Mouse (Mus musculus) spleen, postnatal 36 days (tissue): Measurements from ENCODE around the gene Ptpn6.

Experiments used
- DNase-seq, 2 experiments: peaks; one replicate each; pipeline ENCODE4 v3.0.0; 2022; ENCODE audit warnings: low spot score in 2 of 2, mixed read lengths in 1 of 2

The Ptpn6 gene

DNA sequence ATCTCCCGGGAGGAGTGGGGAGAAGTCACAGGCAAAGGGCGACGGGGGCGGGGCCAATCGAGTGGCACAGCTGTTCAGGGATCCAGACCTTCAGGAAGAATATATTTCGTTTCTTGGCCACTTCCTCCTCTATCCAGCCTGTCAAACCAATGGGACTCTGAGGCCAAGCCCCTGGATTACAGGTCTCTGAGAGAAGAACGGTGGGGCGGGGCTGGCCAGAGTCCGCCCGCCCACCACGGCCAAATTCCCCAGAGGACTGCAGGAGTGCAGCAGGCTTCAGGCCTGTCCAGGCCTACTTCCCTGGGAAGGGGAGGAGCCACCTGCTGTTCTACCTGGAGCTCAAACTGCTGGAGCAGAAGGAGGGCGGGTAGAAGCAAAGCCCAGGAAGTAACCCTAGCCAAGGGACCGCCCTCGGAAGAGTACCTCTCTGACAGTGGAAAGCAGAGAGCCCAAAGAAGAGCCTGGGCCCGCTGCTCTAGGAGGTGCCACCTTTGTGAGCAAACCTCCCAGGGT is at the start of gene Ptpn6:
Gene Ptpn6 (minus strand): TSS at position 204 of the 513 bp plus-strand sequence.
- DNase-seq: peak in 1 of 2 experiments; percentile 58

DNA sequence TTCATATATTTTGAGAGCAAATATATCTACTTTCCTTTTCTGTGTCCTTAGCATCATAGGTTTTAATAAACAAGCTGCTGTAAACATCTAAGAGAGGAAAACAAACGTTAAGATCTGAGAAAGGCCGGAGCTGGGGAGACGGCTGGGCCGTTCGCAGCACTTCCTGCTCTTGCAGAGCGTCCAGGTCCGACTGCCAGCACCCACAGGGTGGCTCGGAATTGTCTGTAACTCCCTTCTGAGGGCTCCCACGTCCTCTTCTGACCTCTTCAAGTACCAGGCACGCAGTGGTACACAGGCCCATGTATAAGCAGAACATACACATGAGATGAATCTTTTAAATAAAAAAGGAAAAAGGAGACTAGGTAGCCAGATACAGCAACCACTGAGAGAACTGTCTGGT is 49.2 kb upstream of the Ptpn6 start:
- DNase-seq: no peak

DNA sequence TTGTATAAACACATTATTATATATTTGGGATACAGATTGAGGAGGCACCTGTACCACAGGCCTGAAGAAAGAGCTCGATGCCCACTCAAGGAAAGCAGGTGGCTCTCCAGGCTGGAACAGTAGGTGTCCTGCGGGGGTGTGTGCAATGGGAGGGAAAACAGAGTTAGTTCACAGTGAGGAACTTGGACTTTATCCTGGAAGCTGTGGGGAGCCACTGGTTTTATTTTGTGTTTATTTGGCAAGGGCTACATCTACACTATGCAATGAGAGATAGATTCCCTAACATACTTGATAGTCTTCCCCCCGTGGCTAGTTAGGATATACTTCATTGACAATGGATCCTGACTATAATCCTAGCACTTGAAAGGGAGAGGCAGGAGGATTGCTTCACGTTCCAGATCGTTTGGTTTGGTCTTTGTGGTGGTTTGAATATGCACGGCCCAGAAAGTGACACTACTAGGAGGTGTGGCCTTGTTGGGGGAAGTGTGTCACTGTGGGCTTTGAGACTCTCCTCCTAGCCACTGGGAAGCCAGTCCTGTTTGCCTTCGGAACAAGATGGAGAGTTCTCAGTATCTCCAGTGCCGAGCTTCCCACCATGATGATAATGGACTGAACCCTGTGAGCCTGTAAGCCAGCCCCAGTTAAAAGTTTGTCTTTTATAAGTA is 48.4 kb upstream of the Ptpn6 start:
- DNase-seq: no peak

DNA sequence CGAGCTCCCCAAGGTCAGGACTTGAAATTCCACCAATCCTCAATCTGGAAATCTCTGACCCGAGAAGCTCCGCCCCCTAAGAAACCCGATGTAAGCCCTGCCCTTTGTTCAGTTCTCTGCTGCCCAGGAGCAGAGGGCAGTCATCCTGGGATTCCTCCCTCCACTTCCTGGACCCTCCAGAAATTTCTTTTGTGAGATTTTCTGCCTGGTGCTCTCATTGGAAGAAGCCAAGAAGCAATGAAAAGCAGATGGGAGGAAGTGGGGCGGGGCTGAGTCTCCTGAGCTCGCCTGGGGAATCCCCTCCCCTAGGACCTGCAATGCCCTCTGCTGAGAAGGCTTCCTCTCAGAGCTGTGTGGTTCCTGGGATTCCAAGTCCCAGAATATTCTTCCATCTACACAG is 43.9 kb upstream of the Ptpn6 start:
- peak; percentile 57 to 60 for DNase-seq

DNA sequence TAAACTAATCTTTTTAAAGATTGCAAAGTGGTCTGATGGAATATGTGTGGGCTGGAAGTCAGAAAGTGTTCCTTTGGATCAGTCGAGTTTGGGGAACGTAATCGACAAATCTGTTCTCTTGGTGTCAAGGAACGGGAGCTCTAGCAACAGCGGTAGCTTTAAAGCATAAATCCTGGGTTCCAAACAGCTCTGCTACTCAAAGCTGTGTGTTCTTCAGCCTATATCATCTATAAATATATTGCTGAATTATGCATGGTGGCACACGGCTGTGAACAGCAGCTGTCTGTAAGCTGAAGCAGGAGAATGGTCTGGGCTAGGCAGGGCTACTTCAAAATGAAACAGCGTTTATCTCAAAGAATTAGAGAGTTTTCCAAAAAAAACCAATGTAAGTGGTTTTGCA is 42.4 kb upstream of the Ptpn6 start:
- DNase-seq: no peak

DNA sequence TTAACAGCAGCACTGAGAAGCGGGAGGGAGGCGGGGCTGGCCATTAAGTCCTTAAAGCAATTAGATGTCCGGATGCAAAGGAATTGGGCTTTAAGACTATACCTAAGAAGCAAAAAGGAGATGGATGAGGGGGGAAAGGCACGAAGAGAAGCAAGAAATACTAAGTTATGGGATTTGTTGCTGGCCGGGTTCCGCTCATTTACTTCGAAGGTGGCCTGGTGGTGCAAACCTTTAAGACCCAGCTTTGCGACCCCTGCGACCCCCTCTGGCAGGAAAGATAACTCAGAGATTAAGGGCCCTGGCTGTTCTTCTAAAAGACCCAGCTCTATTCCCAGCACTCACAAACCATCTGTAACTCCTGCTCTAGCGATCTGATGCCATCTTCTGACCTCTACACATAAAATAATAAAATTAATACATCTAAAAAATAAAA is 41.5 kb upstream of the Ptpn6 start:
- DNase-seq: no peak

DNA sequence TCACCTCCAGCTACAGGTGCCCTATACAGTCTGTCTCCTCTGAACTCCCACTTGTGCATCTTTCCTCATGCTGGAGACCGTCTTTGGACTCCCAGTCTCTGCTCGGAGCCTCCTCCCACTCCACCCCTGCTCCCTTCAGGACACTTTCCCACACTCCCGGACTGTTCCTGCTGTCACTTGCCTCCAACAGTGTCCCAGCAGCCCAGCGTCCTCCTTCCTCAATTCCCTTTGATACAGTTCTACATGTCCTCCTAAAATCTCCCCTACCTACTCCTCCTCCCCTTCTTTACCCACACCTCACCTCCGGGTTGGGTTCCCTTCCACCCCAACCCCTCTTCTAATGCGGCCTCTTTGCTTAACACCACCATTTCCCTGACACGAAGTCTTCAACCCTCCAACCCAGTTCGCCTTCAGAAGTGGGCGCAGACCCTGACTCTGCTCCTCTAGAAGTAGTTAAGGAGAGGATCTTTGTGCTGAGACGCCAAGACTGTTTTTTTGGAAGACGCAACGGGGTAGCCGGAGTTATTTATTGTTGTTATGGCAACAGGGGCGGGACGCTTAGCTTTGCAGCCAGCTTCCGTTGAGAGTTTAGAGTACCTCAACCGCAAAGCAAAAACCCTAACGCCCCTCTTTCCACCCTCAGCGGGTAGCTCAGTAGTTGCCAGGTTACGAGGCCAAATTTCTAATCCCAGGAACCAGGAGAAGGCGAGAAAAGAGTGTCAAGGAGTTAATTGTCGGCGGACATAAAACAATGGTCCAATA is 40.9 kb upstream of the Ptpn6 start, which contains the start of gene Lrrc23:
Gene Lrrc23 (minus strand): TSS at position 506 of the 762 bp plus-strand sequence.
- peak; percentile 61 to 70 for DNase-seq

DNA sequence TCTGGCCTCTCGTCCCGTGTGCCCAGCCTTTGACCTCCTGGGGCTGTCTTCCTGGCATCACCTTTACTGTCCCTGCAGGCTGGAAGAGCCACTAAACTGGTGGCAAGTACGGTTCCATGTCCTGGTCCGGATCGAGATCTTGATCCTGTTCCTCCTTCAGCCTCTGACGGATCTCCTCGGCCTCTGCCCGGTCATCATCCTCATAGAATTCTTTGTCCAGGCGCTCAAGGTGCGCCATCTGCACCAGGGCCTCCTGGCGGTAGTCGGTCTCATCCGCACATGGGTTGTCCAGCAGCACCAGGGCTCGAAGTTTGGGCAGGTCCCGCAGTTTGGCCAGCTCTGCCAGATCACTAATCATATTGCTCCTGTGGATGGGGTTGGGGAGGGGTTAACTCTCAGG is 32.0 kb upstream of the Ptpn6 start:
- no peak for DNase-seq

DNA sequence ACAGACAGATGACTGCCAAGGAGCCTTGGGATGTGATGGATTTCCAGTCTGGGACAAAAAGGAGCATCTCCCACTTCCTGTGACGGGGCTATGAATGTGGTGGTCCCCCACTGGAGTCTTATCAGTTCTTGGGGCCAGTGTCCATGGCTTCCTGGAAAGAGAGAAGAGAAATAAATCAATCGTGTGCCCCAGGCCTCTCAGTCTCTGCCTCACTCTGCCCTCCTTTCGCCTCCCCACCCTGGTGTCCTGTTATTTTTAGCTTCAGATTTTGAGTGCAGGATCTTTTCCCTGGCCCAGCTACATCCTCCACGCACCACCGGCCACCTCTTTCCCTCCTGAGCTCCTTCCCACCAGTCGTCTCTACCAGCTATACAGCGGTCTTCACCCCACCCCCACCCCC is 31.5 kb upstream of the Ptpn6 start:
- no peak for DNase-seq

DNA sequence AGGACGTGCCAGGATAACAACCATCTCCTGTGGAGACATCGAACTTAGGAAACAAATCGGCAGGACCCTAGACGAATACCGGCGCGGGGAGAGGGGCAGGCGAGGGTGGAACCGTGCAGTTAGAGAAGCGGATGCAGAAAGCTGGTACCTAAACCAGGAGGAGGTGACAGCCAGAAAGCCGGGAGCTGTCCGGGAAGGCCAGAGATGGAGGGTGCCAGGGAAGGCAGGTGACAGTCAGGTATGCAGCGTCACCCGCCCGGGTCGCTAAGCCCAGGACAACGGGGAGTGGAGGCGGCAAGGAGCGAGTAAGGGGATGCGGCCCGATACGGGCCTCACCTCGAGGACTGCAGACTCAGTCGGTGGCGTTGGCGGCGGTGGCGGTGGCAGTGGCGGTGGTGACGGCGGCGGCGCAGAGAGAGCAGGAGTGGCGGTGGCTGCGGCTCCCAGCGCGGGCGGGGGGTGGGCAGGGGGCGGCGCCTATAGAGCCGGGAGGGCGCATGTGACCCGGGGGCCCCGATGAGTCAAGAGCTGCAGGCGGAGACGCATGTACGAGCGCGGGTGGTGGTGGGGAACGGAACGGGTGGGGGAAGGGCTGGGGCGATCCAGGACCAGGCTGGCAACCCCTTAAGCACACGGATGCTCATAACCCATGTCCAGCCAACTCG is 30.7 kb upstream of the Ptpn6 start, which contains the start of gene Eno2:
Gene Eno2 (minus strand): TSS at position 573 of the 665 bp plus-strand sequence.
- DNase-seq: no peak

DNA sequence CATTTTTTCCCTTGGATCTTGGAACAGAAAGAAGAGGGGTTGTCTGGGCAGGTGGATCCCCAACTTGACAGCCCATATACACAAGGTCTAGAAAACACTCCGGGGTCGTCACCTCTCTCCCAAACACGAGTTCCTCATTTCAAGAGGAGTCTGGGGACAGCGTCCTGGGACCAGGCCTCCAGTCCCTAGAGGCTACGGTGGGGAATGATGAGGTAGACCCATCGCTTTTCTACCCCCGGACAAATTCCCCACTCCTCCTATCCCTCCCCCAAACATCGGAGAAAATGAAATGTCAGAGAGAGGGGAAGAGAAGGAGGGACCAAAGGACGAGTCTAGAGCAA is 30.2 kb upstream of the Ptpn6 start:
- no peak for DNase-seq

DNA sequence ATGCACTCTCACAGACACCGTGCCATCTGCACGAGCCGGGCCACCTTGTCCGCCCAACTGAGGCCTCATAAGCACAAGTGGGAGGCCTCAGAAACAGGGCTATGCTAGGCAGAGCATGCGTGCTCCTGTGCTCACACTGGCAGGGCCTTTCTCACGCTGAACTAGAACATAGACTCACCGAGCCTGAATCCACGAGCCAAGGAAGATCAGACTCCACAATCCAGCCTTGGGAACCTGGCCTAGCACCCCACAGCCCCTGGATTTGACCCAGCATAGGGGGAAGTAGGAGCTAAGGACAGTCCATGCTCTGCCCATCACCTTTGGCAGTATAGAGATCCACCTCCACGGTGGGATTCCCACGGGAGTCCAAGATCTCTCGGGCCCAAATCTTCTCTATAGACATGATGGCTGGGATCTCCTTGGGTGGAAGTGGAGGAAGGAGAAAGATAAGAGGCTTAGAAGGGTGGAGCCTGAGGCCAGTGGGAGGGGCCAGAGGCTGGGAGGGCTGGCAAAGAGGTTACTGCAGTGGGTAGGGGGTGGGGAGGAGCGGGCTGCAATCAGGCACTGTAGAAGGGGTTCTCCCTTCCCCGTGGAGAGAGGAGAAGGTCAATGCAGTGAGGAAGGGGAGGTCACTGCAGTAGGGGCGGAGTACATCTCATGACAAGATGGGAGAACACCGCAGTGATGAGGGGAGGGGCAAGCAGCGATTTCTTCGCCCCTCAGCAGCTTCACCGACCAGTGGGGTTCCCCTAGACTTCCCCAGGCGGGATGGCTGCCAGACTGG is 29.6 kb upstream of the Ptpn6 start:
- no peak for DNase-seq

DNA sequence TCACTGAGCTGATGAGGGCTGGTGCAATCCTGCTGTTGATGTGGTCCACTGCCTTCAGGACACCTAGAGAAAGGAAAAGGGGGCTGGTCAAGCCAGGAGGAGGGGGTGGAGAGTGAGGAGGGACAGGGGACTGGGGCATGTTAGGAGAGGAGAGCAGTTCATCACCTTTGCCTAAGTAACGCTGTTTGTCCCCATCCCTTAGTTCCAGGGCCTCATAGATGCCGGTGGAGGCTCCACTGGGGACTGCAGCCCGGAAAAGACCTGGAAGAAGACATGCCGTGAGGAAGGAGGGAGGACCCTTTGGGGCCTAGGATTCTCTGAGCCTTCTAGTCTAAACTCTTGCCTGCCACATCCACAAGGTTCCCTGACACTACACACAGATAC is 29.0 kb upstream of the Ptpn6 start:
- no peak for DNase-seq

DNA sequence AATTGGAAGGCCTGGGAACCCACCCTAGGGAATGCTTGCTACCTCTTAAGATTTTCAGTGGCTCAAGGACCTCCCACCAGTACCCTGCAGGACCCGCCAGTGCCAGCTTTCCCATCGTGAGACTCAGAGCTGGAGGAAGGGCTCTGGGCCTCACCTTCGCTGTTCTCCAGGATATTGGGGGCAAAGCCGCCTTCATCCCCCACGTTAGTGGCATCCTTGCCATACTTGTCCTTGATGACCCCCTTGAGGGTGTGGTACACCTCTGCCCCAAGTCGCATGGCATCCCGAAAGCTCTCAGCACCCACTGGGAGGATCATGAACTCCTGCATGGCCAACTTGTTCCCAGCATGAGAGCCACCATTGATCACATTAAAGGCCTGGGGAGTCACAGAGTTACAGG is 27.4 kb upstream of the Ptpn6 start:
- DNase-seq: no peak

DNA sequence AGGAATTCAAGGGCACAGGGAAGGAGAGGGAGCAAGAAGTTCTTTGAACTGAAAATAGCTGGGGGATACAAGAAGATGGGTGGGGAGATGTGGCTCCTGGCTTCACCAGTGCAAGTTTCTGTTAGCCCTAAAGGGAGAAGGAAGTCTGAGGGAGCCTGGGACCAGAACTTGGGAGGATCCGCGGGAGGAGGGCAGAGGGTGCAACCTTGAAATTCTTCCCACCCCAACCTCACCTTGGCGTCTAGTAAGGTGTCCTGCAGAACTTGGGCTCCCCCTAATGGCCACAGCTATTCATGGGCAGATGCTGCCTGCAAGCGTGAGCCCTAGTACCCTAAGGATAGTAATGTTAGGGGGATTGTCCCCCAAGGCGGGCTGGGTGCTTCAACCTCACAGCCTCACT is 20.7 kb upstream of the Ptpn6 start:
- peak; percentile 79 to 82 for DNase-seq

DNA sequence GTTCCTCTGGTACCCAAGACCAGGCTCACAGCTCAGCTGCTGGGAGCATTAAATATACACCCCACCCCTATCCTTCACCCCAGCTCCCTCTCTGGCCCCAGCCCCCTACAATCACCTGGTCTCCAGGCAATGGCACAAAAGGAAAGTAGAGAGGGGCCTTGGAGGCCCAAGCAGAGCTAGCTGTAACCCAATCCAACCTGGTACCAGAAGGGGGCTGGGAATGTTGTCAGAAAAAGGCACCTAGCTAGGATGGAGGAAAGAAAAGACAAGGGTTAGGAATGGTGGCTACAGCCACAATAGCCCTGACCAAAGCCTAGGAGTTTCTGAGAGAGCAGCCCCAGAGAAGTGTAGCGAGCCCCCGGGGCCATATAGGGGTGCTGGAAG is 20.3 kb upstream of the Ptpn6 start:
- no peak for DNase-seq

DNA sequence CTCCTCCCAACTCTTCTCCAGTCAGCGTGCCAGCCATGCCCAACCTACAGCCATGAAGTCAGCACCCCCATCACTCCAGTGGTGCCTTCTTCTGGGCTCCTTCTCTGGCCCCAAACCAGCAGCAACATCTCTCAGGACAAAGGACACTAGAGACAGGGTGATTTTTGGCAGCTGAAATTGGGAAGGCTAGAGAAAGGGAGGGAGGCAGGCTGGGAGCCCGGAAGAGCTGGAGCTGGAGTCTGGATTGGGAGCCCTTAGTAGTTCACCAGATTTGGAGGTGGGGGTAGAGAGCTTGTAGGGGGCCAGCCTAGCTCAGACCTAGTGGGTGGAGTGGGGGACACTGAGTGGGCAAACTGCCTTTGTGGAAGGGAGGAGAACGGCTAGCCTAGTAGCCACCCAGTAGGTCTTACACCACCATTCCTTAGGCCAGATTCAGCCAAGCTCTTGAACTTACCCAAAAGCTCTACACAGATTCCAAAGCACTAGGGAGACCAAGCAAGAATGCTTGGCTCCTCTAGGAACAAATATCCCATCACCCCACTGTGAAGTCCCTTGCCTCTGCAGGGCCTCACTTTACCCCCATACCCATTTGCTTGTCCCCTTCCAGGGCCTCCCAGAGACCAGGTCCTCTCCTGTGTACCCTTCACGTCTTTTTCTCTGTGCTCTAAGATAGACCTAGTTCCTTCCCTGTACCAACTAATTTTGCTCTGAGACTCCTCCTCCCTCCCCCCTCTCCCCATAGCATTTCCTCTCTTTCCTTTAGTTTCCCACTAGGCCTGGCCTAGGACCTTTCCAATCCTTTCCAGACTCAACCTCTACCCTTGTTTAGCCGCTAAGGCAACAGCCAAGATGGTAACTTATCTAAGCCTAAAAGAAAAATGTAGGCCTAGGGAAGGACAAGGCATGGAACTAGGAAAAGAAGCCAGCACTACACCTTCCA is 19.7 kb upstream of the Ptpn6 start:
- DNase-seq: no peak

DNA sequence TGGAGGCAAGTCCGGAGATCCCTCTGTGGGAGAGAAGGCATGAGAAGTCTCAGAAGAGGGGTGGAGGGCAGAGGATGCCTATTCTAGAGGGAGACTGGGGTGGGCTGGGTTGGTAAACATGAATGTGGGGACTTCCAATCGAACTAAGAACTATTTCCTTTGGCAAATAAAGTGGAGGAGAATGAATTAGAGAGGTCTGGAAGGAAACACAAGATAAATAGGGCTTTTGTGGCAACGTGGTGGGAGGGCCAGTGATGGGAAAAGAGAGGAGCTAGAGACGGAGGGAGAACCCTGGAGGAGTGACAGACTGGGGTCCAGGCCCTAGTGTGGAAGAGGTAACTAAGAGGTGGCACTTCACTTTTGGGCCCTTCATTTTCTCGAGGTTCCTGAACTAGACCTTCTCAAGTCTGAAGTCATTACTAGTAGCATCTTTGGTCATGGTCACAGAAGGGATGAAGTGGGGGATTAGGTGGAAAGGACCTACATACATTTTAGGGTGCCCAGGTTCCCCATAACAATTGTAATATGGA is 18.9 kb upstream of the Ptpn6 start:
- DNase-seq: no peak

DNA sequence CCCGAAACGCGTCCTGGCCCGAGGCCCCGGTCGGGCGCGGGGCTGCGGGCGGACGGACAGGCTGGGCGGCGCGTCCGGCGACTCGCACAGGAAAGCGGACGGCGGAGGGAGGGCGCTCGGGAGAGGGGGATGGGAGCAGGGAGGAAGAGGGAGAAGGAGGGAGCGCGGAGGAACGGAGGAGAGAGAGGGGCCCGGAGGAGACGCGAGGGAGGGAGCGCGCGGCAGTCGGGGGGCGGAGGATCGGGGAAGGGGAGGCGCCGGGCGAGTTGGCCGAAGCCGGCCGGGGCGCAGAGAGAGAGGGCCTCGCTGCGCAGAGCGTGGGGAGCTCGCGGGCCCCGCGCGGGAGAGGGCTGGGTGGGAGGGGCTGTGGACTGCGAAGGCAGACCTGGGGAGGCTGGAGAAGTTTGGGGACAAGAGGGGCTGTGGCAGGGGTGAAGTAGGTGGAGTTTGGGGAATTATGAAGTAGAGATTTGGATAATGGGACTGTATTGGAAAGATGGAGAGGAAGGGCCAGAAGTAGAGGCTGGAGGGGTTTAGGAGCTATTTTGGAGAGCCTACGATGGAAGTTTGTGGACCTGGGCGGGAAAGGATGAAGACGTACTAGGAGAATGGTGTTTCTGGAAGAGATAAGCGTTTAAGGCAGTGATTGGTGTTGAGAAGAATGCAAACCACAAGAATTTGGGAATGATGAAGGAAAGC is 18.3 kb upstream of the Ptpn6 start:
- DNase-seq: peak in 1 of 2 experiments; percentile 50
